Mouse (Mus musculus): ENCODE data around the gene Coasy. TPM values are rescaled to one million over a fixed set of nuclear protein-coding genes. Genes with fewer than 3 reads are reported as not detected.
A peak's percentile ranks its signal among the peaks of the same experiment; 100 is the strongest.

Gene Coasy
- 42.0 and 44.9 TPM in 2 replicates for polyA plus RNA-seq (2014; fragmentation: Nextera tagmentation; extraction: Ambion mirVana)

DNA sequence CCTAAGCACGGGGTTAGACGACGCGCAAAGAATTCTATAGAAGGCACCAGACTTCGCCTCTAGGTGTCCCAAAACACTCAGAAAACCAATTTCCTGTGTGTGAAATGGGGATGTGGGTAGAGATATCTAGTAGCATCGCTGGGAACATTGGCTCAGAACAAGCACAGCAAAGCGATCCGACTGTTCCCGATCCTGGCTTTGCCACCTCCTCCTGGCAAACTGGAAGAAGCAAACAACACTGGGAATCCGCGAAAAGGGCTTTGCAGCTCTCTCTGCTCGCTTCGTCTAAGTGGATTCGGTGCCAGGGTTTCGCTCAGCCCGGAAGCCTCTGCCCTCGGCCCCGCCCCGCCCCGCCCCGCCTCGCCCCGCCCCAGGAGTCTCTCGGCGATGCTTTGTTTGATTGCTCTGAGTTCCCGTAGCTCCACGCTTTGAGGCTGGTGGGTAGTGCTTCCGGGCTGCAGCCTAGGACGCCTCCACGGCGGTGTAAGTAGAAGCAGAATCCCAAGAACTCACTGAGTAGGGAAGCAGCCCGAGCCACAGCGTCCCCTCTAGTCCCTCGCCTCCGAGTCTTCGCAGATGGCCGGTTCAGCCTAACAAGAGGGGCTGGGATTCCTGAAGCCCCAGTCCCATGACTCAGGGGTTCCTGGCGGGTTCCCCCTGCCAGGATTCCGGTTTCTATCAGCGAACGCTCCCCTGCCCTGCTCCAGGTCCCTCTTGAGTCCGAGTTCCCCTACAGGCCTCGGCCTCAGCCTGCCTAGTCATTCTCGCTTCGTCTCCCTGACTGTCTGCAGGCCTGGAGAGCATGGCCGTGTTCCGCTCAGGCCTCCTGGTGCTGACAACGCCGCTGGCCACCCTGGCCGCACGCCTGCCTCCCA is at the start of gene Coasy:
Coasy (plus strand) TSS at position 358 of the 875 bp plus-strand sequence.
- peak; percentile 90 for ATAC-seq (ENCODE audit: low FRiP score, low TSS enrichment)
- H3K27me3 ChIP-seq (ENCODE audit: control insufficient read depth, insufficient read depth, low read length) = peaks cover 40% of the 10 kb centered on the region
- H3K27ac ChIP-seq (ENCODE audit: low read depth, low read length) = peak within 1 kb of the TSS; percentile 90
- peak within 1 kb of the TSS; percentile 97 for H3K4me2 ChIP-seq (replicated peaks; ENCODE audit: low read depth, low read length)
- H3K4me1 ChIP-seq (ENCODE audit: control insufficient read depth, insufficient read depth, low read length) = peaks cover 14% of the 10 kb centered on the region
- WGBS = under 1% methylated on average over 51 of the region's 51 CpGs
- peak within 1 kb of the TSS; percentile 84 for H3K4me3 ChIP-seq (ENCODE audit: low read length)
- 0 out of 2 replicates have a peak, but pooled peaks cover 6% of the 10 kb centered on the region for H3K36me3 ChIP-seq (ENCODE audit: control insufficient read depth, insufficient read depth, low read length)
- no peaks in the 10 kb centered on the region for H3K9me3 ChIP-seq (ENCODE audit: control insufficient read depth, low read length)
- H3K9ac ChIP-seq (ENCODE audit: low read depth, low read length) = peak within 1 kb of the TSS; percentile 94

DNA sequence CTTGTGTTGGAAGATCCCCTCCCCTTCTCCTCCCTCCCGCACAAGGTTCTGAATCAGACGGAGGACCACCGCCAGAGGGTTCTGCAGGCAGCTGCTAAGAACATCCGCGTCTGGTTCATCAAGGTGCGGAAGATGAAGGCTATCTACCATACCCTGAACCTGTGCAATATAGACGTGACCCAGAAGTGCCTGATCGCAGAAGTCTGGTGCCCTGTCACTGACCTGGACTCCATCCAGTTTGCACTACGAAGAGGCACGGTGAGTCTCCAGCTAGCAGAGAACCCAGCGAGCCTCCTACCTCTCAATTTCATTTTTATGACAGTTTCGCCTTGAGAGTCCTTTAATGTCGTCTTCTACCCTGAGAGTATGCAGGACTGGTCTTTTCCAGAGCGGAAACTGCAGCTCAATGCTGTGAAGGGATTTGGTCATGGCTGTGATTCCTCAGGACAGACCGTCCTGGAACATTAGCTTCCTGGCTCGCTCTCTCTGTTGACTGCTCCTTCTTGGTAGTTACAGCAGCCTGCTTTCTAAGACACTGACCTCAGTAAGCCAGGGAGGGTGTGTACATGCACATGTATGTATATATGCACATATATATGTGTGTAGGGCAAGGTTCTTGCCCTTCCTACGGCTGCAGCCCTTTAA is 48.4 kb upstream of the Coasy start:
- Histone ChIP-seq H3K4me2 (replicated peaks; ENCODE audit: low read depth, low read length) (no peak overlapping the region), H3K27me3 (ENCODE audit: control insufficient read depth, insufficient read depth, low read length) (no peaks in the 10 kb centered on the region), H3K36me3 (ENCODE audit: control insufficient read depth, insufficient read depth, low read length) (peaks cover 61% of the 10 kb centered on the region), H3K4me1 (ENCODE audit: control insufficient read depth, insufficient read depth, low read length) (0 out of 2 replicates have a peak, but pooled peaks cover 2% of the 10 kb centered on the region), H3K27ac (ENCODE audit: low read depth, low read length) (no peak overlapping the region), H3K4me3 (ENCODE audit: low read length) (no peak overlapping the region), H3K9ac (ENCODE audit: low read depth, low read length) (no peak overlapping the region), H3K9me3 (ENCODE audit: control insufficient read depth, low read length) (no peaks in the 10 kb centered on the region)
- WGBS = 93% methylated on average over 17 of the region's 17 CpGs
- no peak for ATAC-seq (ENCODE audit: low FRiP score, low TSS enrichment)

- Histone ChIP-seq H3K27me3 (ENCODE audit: control insufficient read depth, insufficient read depth, low read length) (no peaks in the 10 kb centered on the region), H3K36me3 (ENCODE audit: control insufficient read depth, insufficient read depth, low read length) (peaks cover 61% of the 10 kb centered on the region), H3K4me2 (replicated peaks; ENCODE audit: low read depth, low read length) (no peak overlapping the region)
Observed at GRCm38 (mm10) chr11:101034614-101035327, 47.6 kb upstream of the Coasy start.

GRCm38 (mm10) chr11:101035328-101035695 is 47.1 kb upstream of the Coasy start:
- Histone ChIP-seq H3K4me1 (ENCODE audit: control insufficient read depth, insufficient read depth, low read length) (0 out of 2 replicates have a peak, but pooled peaks cover 2% of the 10 kb centered on the region), H3K9me3 (ENCODE audit: control insufficient read depth, low read length) (no peaks in the 10 kb centered on the region), H3K36me3 (ENCODE audit: control insufficient read depth, insufficient read depth, low read length) (peaks cover 64% of the 10 kb centered on the region), H3K4me3 (ENCODE audit: low read length) (no peak overlapping the region), H3K27ac (ENCODE audit: low read depth, low read length) (no peak overlapping the region), H3K9ac (ENCODE audit: low read depth, low read length) (no peak overlapping the region), H3K27me3 (ENCODE audit: control insufficient read depth, insufficient read depth, low read length) (no peaks in the 10 kb centered on the region), H3K4me2 (replicated peaks; ENCODE audit: low read depth, low read length) (no peak overlapping the region)
- 49% methylated on average over 4 of the region's 4 CpGs for WGBS
- no peak for ATAC-seq (ENCODE audit: low FRiP score, low TSS enrichment)

More at GRCm38 (mm10) chr11:101034614-101035327, 47.6 kb upstream of the Coasy start:
- H3K4me1 ChIP-seq (ENCODE audit: control insufficient read depth, insufficient read depth, low read length) = 0 out of 2 replicates have a peak, but pooled peaks cover 2% of the 10 kb centered on the region
- no peak overlapping the region for H3K9ac ChIP-seq (ENCODE audit: low read depth, low read length)
- no peak for ATAC-seq (ENCODE audit: low FRiP score, low TSS enrichment)
- no peaks in the 10 kb centered on the region for H3K9me3 ChIP-seq (ENCODE audit: control insufficient read depth, low read length)
- no peak overlapping the region for H3K4me3 ChIP-seq (ENCODE audit: low read length)
- no peak overlapping the region; the same call in 1 of the 2 replicates for H3K27ac ChIP-seq (ENCODE audit: low read depth, low read length)
- WGBS = 86% methylated on average over 8 of the region's 8 CpGs

GRCm38 (mm10) chr11:101037795-101038194 is 44.6 kb upstream of the Coasy start:
- no peak overlapping the region for H3K9ac ChIP-seq (ENCODE audit: low read depth, low read length)
- H3K27ac ChIP-seq (ENCODE audit: low read depth, low read length) = no peak overlapping the region
- no peak overlapping the region for H3K4me3 ChIP-seq (ENCODE audit: low read length)
- H3K27me3 ChIP-seq (ENCODE audit: control insufficient read depth, insufficient read depth, low read length) = no peaks in the 10 kb centered on the region
- H3K36me3 ChIP-seq (ENCODE audit: control insufficient read depth, insufficient read depth, low read length) = peaks cover 67% of the 10 kb centered on the region
- 91% methylated on average over 10 of the region's 10 CpGs for WGBS
- no peaks in the 10 kb centered on the region for H3K9me3 ChIP-seq (ENCODE audit: control insufficient read depth, low read length)
- no peak for ATAC-seq (ENCODE audit: low FRiP score, low TSS enrichment)
- H3K4me2 ChIP-seq (replicated peaks; ENCODE audit: low read depth, low read length) = no peak overlapping the region
- 0 out of 2 replicates have a peak, but pooled peaks cover 2% of the 10 kb centered on the region for H3K4me1 ChIP-seq (ENCODE audit: control insufficient read depth, insufficient read depth, low read length)

GRCm38 (mm10) chr11:101045826-101046225 is 36.5 kb upstream of the Coasy start:
- Histone ChIP-seq H3K27ac (ENCODE audit: low read depth, low read length) (no peak overlapping the region), H3K36me3 (ENCODE audit: control insufficient read depth, insufficient read depth, low read length) (peaks cover 71% of the 10 kb centered on the region), H3K9me3 (ENCODE audit: control insufficient read depth, low read length) (no peaks in the 10 kb centered on the region), H3K4me1 (ENCODE audit: control insufficient read depth, insufficient read depth, low read length) (no peaks in the 10 kb centered on the region), H3K4me3 (ENCODE audit: low read length) (no peak overlapping the region), H3K27me3 (ENCODE audit: control insufficient read depth, insufficient read depth, low read length) (no peaks in the 10 kb centered on the region), H3K9ac (ENCODE audit: low read depth, low read length) (no peak overlapping the region), H3K4me2 (replicated peaks; ENCODE audit: low read depth, low read length) (no peak overlapping the region)
- no peak for ATAC-seq (ENCODE audit: low FRiP score, low TSS enrichment)
- WGBS = 93% methylated on average over 4 of the region's 4 CpGs

DNA sequence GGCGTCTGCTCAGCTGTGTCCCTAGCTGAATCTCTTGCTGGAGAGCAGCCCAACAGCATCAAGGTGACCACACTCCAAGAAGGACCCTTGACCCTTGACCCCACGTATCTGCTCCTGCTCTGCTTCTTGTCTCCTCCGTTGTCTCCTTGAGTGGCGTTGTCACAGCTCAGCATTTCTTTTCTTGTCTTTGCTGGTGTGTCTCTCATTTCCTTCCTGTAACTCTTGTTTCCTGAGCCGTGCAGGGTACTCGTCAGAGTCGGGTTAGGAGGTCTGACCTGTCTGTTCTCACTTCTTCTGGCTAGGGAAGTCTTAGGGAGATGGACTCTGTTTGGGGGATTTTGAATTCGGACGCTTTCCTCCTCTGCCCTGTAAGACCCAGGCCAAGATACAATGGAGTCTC is 35.9 kb upstream of the Coasy start:
- H3K4me1 ChIP-seq (ENCODE audit: control insufficient read depth, insufficient read depth, low read length) = no peaks in the 10 kb centered on the region
- no peak overlapping the region for H3K4me2 ChIP-seq (replicated peaks; ENCODE audit: low read depth, low read length)
- H3K27me3 ChIP-seq (ENCODE audit: control insufficient read depth, insufficient read depth, low read length) = no peaks in the 10 kb centered on the region
- 72% methylated on average over 9 of the region's 9 CpGs for WGBS
- no peak for ATAC-seq (ENCODE audit: low FRiP score, low TSS enrichment)
- no peak overlapping the region for H3K27ac ChIP-seq (ENCODE audit: low read depth, low read length)
- H3K9ac ChIP-seq (ENCODE audit: low read depth, low read length) = no peak overlapping the region
- H3K9me3 ChIP-seq (ENCODE audit: control insufficient read depth, low read length) = no peaks in the 10 kb centered on the region
- H3K4me3 ChIP-seq (ENCODE audit: low read length) = no peak overlapping the region
- peaks cover 68% of the 10 kb centered on the region for H3K36me3 ChIP-seq (ENCODE audit: control insufficient read depth, insufficient read depth, low read length)

DNA sequence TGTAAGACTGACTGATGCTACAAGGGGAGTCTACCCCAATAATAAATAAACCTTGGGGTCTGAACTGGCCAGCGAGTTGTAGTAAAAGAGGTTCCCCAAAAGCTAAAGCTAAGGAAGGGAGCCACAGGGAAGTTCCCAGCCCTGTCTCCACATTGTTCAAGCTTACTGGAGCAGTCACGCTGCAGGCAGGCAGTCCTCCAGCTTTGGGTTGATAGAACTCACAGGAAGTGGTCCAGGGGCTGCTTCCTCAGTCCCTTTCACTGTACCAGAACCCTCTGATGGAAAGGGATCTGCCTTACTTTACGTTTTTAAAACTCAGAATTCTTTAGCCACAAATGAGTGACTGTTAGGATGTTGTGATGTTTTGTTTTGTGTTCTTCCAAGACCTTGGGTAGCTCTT is 34.9 kb upstream of the Coasy start:
- H3K4me3 ChIP-seq (ENCODE audit: low read length) = no peak overlapping the region
- H3K27ac ChIP-seq (ENCODE audit: low read depth, low read length) = no peak overlapping the region
- H3K4me2 ChIP-seq (replicated peaks; ENCODE audit: low read depth, low read length) = no peak overlapping the region
- H3K4me1 ChIP-seq (ENCODE audit: control insufficient read depth, insufficient read depth, low read length) = no peaks in the 10 kb centered on the region
- ATAC-seq (ENCODE audit: low FRiP score, low TSS enrichment) = no peak
- no peaks in the 10 kb centered on the region for H3K27me3 ChIP-seq (ENCODE audit: control insufficient read depth, insufficient read depth, low read length)
- 86% methylated on average over 3 of the region's 3 CpGs for WGBS
- H3K36me3 ChIP-seq (ENCODE audit: control insufficient read depth, insufficient read depth, low read length) = peaks cover 60% of the 10 kb centered on the region
- H3K9ac ChIP-seq (ENCODE audit: low read depth, low read length) = no peak overlapping the region
- H3K9me3 ChIP-seq (ENCODE audit: control insufficient read depth, low read length) = no peaks in the 10 kb centered on the region

All from kidney, embryonic 14.5 days (tissue).